Mouse (Mus musculus): ENCODE results near the gene Nova2.

Nova2 gene

DNA sequence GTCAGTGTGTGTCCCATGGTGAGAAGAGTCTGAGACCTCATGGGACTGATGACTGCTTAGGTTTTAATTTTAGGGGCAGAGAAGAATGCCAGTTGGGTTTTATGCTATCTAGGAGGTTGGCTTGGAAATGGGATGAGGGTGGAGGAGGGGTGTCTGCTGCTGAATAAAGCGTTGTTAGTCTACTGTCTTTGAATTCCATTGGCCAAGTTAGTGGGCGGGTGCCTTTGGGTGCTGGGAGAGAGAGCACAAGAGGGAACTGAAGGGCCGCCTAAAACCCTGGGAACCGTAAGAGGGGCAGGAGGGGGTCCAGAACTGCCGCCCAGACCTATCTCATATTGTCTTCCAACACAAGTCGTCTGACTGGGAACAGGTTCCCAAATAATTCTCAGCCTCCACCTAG, 63.1 kb downstream of the Nova2 start:
- DNase-seq = no peak

- no peak for DNase-seq
Measured at GRCm38 (mm10) chr7:18989995-18990394, 64.3 kb downstream of the Nova2 start.

- peak; percentile 99 to 100 for DNase-seq
Measured at GRCm38 (mm10) chr7:18990601-18991295, 65.1 kb downstream of the Nova2 start, which contains the start of gene Mypop. TSS of gene Mypop (plus strand) at chr7:18991245.

DNA sequence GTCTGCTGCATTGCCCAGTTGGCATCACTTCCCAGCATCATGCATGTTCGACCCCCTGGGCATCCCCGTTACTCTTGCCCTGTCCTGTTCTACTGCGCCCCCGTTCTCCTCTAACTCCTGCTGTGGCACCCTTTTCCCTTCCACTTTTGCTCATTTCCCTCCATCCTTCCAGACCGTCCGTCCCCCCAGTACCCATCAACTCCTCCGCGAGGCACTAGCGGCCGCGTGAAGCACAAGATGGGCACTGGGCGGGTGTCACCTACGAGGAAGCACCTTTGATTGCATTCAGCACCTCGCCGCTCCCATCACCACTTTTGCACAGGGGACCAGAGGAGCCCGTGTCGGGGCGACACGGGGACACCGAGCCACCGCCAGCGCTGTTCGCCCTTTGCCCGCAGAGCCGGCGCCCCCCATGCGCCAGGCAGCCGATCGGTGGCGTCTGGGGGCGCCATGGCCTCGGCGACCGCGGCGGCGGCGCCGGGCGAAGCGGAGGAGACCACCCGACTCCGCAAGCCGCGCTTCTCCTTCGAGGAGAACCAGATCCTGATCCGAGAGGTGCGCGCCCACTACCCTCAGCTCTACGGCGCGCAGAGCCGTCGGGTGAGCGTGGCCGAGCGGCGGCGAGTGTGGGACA, 66.1 kb downstream of the Nova2 start:
- DNase-seq = peak in 1 of 2 experiments; percentile 31

DNA sequence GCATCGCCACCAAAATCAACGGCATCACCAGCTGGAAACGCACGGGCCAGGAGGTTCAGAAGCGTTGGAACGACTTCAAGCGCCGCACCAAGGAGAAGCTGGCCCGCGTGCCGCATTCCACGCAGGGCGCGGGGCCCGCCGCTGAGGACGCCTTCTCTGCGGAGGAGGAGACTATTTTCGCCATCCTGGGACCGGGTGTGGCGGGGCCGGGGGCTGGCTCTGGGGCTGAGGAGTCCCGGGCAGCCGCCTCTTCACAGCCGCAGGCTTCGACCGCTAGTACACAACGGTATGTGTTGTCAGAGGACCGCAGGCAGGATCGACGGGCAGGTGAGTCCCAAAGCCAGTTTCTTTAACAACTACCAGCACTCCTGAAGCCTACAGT, 66.6 kb downstream of the Nova2 start:
- DNase-seq = peak; percentile 33 to 46

GRCm38 (mm10) chr7:18993036-18993435, 67.3 kb downstream of the Nova2 start:
- no peak for DNase-seq

- DNase-seq = no peak
Measured at GRCm38 (mm10) chr7:18998835-18999234, 73.1 kb downstream of the Nova2 start.

- DNase-seq = no peak
Measured at GRCm38 (mm10) chr7:19000421-19000820, 74.7 kb downstream of the Nova2 start.

- DNase-seq = peak; percentile 82 to 89
Measured at GRCm38 (mm10) chr7:19001066-19001806, 75.5 kb downstream of the Nova2 start.

DNA sequence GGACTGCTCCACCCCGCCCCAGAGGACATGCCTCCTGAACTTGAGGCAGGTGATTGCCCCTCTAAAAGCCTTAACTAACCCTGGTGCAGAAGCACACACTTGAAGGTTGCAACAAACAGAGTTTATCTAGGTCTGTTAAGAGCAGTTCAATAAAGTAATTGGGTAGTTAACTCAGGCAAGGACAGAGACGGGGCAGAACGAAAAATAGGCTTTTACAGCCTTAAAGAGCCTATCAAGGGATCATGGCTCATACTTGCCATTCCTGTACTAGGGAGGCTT, 76.1 kb downstream of the Nova2 start:
- no peak for DNase-seq

DNA sequence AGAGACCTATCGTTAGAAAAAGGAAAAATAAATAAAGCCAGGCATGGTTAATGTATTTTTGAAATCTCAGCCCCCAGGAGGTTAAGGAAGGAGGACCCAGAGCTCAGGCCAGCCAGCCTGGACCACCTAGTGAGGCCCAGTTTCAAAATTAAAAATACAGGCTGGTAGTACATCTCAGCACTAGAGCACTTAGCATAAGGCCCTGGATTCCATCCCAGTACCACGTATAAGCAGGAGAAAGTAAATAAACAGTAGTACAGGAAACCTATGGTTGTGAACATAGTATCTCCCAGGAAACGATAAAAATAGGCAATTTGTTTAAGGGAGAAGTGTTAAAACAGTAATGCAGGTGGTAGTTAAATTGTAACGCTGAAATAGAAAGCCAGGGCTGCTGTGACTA, 76.4 kb downstream of the Nova2 start:
- no peak for DNase-seq

- DNase-seq = peak; percentile 73 to 82
Measured at GRCm38 (mm10) chr7:19002848-19003498, 77.3 kb downstream of the Nova2 start.

GRCm38 (mm10) chr7:19003902-19004630, 78.4 kb downstream of the Nova2 start, which contains the start of gene Irf2bp1:
TSS of gene Irf2bp1 (plus strand) at chr7:19004044.
- DNase-seq = peak; percentile 95

DNA sequence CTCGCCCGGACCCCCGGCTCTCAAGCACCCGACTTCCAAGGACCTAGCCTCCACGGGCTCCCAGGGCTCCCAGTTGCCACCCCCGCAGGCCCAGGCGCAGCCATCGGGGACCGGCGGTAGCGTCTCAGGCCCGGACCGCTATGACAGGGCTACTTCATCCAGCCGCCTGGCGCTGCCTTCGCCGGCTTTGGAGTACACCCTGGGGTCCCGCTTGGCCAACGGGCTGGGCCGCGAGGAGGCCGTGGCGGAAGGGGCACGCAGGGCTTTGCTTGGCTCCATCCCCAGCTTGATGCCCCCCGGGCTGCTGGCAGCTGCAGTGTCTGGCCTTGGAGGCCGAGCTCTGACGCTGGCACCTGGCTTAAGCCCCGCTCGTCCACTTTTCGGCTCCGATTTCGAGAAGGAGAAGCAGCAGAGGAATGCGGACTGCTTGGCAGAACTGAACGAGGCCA, 79.0 kb downstream of the Nova2 start:
- DNase-seq = peak in 1 of 2 experiments; percentile 50

- DNase-seq = no peak
Measured at GRCm38 (mm10) chr7:19005417-19006121, 79.9 kb downstream of the Nova2 start.

GRCm38 (mm10) chr7:19006476-19006875, 80.8 kb downstream of the Nova2 start:
- peak; percentile 87 to 91 for DNase-seq

GRCm38 (mm10) chr7:19007026-19007977, 81.6 kb downstream of the Nova2 start:
- DNase-seq = no peak

DNA sequence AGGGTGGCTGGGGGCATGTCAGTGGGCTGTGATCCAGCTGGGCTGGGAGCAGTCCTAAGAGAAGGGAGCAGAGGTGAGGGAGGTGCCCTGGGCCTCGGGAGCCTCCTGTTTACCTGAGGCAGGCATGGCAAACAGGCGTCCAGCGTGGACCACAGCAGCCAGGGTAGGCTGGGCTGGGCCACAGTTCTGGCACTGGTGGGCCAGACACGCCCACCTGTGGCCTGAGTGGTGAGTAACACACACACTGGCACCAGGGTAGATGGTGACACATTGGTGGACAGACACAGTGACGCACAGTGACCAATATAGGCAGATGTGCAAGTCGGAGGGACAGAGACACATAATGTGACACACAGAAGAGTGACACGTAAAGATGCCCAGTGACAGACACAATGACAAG, 84.9 kb downstream of the Nova2 start:
- DNase-seq = no peak

DNA sequence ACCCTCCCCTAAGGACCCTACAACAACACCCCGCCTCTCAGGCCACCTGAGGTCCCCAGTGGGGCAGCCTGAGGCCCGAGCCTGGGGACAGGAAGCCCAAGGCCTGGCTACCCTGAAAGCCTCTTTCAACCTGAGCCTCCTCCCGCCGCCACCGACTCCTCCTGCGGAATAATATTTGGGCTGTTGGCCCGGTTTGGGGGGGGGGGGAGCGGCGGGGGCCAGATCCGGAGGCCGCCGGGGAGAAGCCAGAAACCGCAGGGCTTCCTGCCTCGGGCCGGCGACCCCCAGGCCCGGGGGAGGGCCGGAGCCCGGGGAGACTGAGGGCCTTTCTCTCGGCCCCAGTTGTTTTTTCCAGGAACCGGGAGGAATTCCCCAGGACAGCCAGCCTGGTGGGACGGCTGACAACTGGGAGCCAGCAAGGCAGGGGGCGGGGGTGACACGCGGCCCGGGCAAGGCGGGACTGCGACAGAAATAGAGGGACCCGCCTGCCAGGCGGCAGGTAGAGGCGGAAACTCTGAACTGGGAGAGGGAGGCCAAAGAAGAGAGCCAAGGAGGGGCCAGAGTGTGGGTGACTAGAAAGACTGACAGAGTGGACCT, 86.4 kb downstream of the Nova2 start:
- peak; percentile 61 to 76 for DNase-seq

DNA sequence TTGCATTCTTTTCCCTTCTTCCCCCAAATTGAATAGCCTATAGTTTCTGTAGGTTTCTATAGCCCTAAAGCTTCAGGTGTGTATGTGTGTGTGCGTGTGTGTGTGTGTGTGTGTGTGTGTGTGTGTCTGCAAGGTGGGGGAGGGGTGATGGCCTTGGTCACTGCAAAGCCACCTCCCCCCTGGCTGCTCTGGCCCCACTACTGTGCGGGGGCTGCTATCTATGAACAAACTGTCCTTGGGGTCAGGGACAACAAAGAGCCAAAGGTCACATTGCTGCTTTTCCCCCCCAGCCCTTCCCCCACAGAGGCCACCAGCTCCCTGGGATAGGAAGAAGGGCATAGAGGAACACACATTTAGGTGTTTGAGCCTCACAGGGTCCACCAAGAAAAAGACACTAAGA, 87.2 kb downstream of the Nova2 start:
- DNase-seq = no peak
